ENCODE assay signal across 9 mouse cellular contexts in the genomic region with DNA sequence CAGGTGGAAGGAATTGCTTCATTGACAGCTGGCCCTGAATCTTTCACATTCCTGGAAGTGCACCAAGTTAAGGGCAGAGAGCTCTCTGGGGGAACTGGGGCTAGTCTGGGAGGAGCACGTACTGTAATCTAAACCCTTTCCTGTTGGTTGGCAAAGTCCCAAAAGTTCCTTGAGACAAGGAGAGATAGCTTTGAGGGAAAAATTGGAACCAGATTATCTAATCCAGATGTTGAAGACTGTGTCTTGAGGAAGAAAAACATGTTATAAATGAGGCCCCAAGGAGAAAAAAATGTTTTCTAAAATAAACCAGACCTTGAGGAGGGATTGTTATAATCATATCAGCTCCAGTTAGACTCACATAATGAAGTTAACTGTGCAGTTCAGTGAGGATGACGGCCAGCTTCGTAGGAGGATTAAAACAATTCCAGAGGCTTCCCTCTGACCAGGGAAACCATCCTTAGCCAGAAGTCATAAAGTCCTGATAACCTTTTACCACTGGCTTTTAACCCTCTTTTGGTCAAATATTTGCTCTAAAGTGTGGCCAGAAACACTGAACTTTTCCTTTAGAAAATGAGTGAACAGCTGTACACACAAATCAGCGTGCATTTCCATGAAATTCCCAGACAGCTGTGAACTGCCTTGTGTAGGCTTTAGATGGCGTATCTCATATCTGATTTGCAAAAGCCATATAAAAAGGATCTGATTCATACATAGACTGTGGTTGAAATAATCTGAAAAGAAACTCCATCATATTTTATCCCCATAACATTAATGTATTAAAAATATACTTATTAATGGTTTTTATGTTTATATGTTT.
DNase-seq lines count a peak whose midpoint lies in the region; ATAC-seq and TF ChIP-seq lines count a peak whose summit lies in the region.
"Had no signal": no experiment of that assay in that cellular context is flagged by ENCODE, and none has a peak within 500 bp of the region (broad histone marks: within the 10 kb centered on the region; RNA-seq: fewer than 3 reads in every experiment).

No protein-coding gene starts in this region.

- H3K9ac ChIP-seq in liver, adult 2 months (ENCODE audit: low read depth, low read length): no peak overlapping the region
- no peak overlapping the region for H3K9ac ChIP-seq in liver, embryonic 11.5 days (ENCODE audit: low read depth, low read length)
- no peak overlapping the region for H3K9ac ChIP-seq in limb, embryonic 12.5 days (replicated peaks)
- H3K9ac ChIP-seq: forebrain, embryonic 13.5 days had no signal

- no peak for ATAC-seq in liver, embryonic 11.5 days (replicated peaks; ENCODE audit: low FRiP score)
- peak; percentile 93 for ATAC-seq in limb, embryonic 12.5 days (ENCODE audit: insufficient number of reproducible peaks, insufficient read depth, low FRiP score, low TSS enrichment, low read depth)
- ATAC-seq in cerebellum, adult (ENCODE audit: insufficient number of reproducible peaks, low FRiP score, low TSS enrichment): no peak
- ATAC-seq in megakaryocyte progenitor cell, adult 5-6 weeks (replicated peaks; ENCODE audit: poor library complexity): no peak
- ATAC-seq: forebrain, embryonic 13.5 days had no signal

- no peaks in the 10 kb centered on the region for H3K27me3 ChIP-seq in liver, adult 2 months (ENCODE audit: control insufficient read depth, insufficient read depth, low read length)
- no peaks in the 10 kb centered on the region for H3K27me3 ChIP-seq in liver, embryonic 11.5 days (replicated peaks; ENCODE audit: control insufficient read depth, insufficient read depth, low read length)
- no peaks in the 10 kb centered on the region for H3K27me3 ChIP-seq in limb, embryonic 12.5 days
- no peaks in the 10 kb centered on the region for H3K27me3 ChIP-seq in hindbrain, embryonic 10.5 days (ENCODE audit: insufficient read depth, poor library complexity, severe bottlenecking)
- H3K27me3 ChIP-seq: forebrain, embryonic 13.5 days had no signal

- no peak for TF ChIP-seq POLR2A in liver, adult 2 months (IDR thresholded peaks at IDR 0.05; ENCODE audit: extremely low read depth, insufficient read depth, low read length)

- H3K36me3 ChIP-seq in liver, adult 2 months (ENCODE audit: control insufficient read depth, insufficient read depth, low read length): no peaks in the 10 kb centered on the region
- no peaks in the 10 kb centered on the region for H3K36me3 ChIP-seq in liver, embryonic 11.5 days (ENCODE audit: control insufficient read depth, insufficient read depth, low read length)
- no peaks in the 10 kb centered on the region for H3K36me3 ChIP-seq in limb, embryonic 12.5 days
- no peaks in the 10 kb centered on the region for H3K36me3 ChIP-seq in hindbrain, embryonic 10.5 days

- H3K9me3 ChIP-seq in liver, embryonic 11.5 days (ENCODE audit: control insufficient read depth, low read length): no peaks in the 10 kb centered on the region
- H3K9me3 ChIP-seq in limb, embryonic 12.5 days: no peaks in the 10 kb centered on the region
- no peaks in the 10 kb centered on the region for H3K9me3 ChIP-seq in hindbrain, embryonic 10.5 days
- H3K9me3 ChIP-seq: forebrain, embryonic 13.5 days had no signal

- TF ChIP-seq CTCF in liver, adult 2 months (IDR thresholded peaks at IDR 0.05; ENCODE audit: low read depth, low read length): no peak

- 22% methylated on average over 5 of the region's 5 CpGs for WGBS in liver, adult 2 months
- 56% methylated on average over 5 of the region's 5 CpGs for WGBS in liver, embryonic 11.5 days
- WGBS in limb, embryonic 12.5 days: 33% methylated on average over 5 of the region's 5 CpGs
- 68% methylated on average over 5 of the region's 5 CpGs for WGBS in hindbrain, embryonic 10.5 days

- no peak overlapping the region for H3K27ac ChIP-seq in liver, adult 2 months (replicated peaks; ENCODE audit: insufficient read depth, low read depth, low read length)
- no peak overlapping the region for H3K27ac ChIP-seq in liver, embryonic 11.5 days (ENCODE audit: low read depth, low read length)
- peak overlapping the region; percentile 67; the same call in 1 of the 2 replicates for H3K27ac ChIP-seq in limb, embryonic 12.5 days
- H3K27ac ChIP-seq in hindbrain, embryonic 10.5 days: no peak overlapping the region
- H3K27ac ChIP-seq: forebrain, embryonic 13.5 days had no signal

- no peak overlapping the region for H3K4me3 ChIP-seq in liver, adult 2 months (ENCODE audit: insufficient read depth, low read depth, low read length)
- H3K4me3 ChIP-seq in liver, embryonic 11.5 days (ENCODE audit: low read depth, low read length): no peak overlapping the region
- H3K4me3 ChIP-seq in limb, embryonic 12.5 days (replicated peaks): no peak overlapping the region
- no peak overlapping the region for H3K4me3 ChIP-seq in hindbrain, embryonic 10.5 days
- H3K4me3 ChIP-seq: forebrain, embryonic 13.5 days had no signal

- peak; percentile 26 for DNase-seq in liver, adult 2 months (ENCODE audit: extremely low read depth, low read depth, low spot score)
- DNase-seq in liver, embryonic 11.5 days (ENCODE audit: low spot score): no peak
- peak; percentile 58 for DNase-seq in embryo, embryonic 10.5 days (ENCODE audit: low spot score)
- DNase-seq in heart, adult 8-10 months (ENCODE audit: low spot score): peak; percentile 68
- no peak for DNase-seq in hindbrain, embryonic 10.5 days (ENCODE audit: low spot score)

- no peaks in the 10 kb centered on the region for H3K4me1 ChIP-seq in liver, adult 2 months (ENCODE audit: control insufficient read depth, insufficient read depth, low read length)
- H3K4me1 ChIP-seq in liver, embryonic 11.5 days (replicated peaks; ENCODE audit: control insufficient read depth, insufficient read depth, low read length): no peaks in the 10 kb centered on the region
- no peaks in the 10 kb centered on the region for H3K4me1 ChIP-seq in limb, embryonic 12.5 days (replicated peaks)
- H3K4me1 ChIP-seq in hindbrain, embryonic 10.5 days (replicated peaks): no peaks in the 10 kb centered on the region
- H3K4me1 ChIP-seq: forebrain, embryonic 13.5 days had no signal

- no peaks in the 10 kb centered on the region for H3K79me2 ChIP-seq in liver, adult 2 months (ENCODE audit: control insufficient read depth, insufficient read depth, low read length)

- H3K4me2 ChIP-seq in liver, embryonic 11.5 days: no peak overlapping the region
- no peak overlapping the region for H3K4me2 ChIP-seq in limb, embryonic 12.5 days
- H3K4me2 ChIP-seq: forebrain, embryonic 13.5 days had no signal

Comparison
In these comparisons a context has a peak if more than half of its experiments do, and no peak if none do; other contexts are left out.
1. DNase-seq: peak in liver, adult 2 months (single experiment), embryo, embryonic 10.5 days (single experiment) and heart, adult 8-10 months (single experiment); none in liver, embryonic 11.5 days (single experiment) and hindbrain, embryonic 10.5 days (single experiment).